Mouse (Mus musculus) thymus, adult 18-20 months (tissue): Measurements from ENCODE around the gene Mettl9.
"Not testable (repeated sequence)": the region's sequence is repeated elsewhere in the genome, so short reads cannot be mapped to it uniquely, and the experiment has no call there.

Source experiments
- DNase-seq, 2 experiments: peaks; one replicate each; pipeline ENCODE4 v3.0.0; 2022; ENCODE audit warnings: mixed read lengths in 2 of 2

Mettl9 gene

DNA sequence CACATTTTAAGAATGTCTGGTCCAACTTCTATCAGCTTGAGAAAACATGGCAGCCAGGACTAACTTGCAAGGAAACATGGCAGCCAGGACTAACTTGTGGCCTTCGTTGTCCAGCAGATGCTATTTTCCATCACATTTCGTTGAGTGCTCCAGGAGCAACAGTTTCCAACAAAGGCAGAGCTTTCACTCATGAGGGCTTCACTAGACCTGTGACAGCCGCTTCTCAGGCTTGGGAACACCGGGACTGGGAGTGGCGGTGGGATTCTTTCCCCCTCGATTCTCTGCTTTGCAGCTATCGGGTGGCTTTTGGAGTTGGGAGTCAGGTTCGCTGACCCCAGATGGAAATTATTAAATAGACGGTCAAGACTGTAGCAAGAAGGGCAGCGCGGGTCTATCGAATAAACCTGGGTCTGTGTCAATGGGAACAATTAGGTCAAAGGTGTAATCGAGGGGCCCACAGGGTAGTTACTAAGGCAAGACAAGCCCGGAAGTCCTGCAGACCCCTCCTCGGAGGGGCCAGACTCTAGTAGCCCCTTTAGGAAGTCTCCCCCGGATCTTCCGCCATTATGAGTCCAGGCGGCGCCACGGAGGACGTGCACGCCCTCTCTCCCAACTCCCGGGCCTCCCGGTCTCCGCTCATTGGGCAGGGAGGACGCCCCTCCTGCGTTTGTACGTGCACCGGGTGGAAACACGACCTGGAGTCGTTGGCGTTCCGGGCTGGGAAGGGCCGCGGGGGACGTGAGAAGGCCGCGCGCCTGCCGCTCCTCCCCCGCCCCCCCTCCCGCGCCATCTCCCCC is at the start of gene Mettl9:
Gene Mettl9 (plus strand): TSS at position 590 of the 797 bp plus-strand sequence.
- DNase-seq = peak; percentile 87 to 90

DNA sequence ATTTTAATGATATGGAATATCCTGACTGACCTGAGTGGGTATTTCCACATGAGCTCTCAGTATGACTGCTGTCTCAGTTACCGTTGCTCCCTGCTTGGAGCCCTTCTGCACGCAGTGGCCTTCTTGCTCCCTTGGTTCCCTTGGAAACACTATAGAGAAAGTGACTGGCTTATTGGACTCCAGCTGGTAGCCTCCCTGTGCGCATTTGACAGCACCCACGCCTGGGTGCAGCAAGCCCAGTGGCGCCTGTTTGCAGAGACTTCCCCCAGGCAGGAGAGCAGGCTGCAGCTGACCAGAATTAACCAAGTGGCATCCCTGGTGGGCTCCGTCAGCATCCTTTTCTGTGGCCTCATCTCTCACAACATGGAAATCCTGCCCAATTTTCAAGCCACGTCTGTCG is 43.1 kb upstream of the Mettl9 start:
- DNase-seq = no peak

DNA sequence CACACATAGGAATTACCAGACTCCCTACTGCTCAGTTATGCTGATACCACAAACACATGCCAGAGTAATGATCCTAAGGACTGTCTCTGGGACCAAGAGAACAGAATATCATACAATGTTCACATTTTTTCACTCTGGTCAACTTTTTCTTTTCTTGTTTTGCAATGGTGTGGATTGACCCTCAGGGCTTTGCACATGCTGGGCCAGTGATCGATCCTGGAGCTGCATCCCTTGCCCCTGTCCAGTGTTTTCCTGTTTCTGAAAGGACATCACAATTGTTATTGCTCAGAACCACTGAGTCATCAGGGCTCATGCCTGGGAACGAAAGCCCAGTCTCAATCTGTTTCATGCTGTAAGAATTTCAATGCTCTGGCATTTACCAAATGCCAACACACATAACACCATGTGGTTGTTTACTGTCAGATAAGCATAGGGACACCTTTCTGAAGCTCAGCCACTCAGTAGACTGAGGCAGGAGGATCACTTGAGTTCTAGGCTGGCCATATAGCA is 35.2 kb upstream of the Mettl9 start:
- no peak for DNase-seq

DNA sequence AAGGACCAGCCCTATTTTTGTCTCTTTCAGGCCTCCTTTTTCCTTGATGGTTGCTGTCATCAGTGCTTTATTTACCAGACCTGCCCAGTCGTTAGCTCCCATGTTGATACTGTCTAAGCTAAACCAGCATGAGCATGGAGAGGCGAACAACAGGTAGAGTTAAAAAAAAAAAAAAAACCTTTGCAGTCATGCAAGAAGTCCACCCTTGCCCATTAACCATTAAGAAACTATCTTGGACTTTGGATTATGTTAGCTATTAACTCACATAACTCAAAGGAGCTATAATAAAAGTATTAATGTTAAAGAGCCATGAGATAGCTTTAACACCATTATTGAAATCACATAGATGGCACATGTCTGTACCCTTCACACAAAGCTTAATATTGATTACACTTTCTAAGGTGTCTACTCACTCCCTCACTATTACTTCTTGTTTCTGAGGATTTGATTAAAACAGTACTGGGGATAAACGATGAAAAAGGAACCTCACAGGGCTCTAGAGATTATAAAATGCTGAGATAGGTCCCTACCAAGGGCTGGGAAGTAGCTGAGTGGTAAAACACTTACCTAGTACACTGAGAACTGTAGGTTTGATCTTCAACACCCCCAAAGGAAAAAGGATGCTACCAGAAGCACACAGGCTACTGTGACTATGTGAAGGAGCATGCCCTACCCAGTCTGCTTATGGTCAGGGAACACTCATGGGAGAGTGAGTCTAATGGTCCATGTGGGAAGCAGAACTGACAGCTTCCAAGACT is 34.0 kb upstream of the Mettl9 start:
- DNase-seq = no peak

DNA sequence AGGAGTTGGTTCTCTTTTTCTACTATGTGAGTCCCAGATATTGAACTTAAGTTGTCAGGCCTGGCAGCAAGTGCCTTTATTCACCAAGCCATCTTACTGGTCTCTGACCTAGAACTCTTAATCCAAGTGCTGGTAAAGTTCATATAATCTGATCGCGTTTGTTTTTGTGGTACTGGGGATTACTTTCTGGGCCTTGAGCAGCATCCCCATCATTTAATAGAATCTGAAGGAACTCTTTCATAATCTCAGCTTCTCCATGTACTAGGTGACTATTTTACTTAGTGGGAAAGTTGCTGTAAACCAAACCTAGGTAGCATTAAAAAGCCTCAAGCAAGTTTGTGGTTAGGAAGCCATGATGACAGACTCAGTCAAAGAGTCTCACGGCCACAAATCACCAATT is 32.4 kb upstream of the Mettl9 start:
- DNase-seq = no peak

DNA sequence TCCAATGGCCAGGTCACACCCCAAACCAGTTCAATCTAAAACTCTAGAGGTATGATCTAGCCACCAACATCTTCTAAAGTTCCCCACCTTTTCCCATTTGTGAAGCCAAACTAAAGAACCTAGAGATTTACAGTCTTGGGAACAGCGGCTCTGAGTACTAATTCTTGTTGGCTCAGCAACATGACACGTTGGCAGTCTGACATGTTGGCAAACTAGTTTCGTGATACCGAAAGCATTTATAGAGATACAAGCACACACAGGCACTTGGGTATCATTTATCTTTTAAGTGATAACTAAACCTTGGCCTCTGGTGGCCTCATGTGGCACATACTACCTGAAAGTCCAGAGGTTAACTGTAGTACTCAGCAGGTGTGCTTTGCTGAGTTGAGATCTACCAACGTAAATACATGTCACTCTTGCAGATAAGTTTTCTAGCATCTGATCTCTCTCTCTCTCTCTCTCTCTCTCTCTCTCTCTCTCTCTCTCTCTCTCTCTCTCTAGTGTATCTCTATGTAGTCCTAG is 31.8 kb upstream of the Mettl9 start:
- no peak for DNase-seq

DNA sequence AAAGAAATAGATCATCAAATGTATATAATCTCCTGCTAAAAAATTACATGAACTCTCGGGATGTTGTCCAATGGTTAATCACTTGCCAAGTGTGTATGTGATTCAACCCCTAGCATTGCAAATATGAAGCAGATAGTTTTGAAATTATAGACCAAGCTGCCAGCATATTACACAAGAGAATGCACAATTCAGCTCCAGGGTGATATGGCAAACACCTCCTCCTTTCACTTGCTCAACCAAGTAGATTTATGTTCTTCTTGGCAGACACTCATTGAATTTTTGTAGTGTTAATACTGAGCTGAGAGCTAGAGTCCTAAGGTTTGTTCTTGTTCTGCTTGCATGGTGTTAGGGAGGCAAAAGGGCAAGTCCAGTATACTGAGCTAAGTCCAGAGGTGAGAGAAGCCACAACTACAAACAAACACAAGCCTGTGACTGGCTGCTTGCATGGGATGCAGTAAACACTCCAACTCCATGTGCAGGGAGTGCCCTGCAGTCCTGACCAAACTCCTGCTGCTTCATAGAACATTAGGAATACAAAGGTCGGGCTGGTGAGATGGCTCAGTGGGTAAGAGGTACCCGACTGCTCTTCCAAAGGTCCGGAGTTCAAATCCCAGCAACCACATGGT is 30.3 kb upstream of the Mettl9 start:
- DNase-seq = no peak

DNA sequence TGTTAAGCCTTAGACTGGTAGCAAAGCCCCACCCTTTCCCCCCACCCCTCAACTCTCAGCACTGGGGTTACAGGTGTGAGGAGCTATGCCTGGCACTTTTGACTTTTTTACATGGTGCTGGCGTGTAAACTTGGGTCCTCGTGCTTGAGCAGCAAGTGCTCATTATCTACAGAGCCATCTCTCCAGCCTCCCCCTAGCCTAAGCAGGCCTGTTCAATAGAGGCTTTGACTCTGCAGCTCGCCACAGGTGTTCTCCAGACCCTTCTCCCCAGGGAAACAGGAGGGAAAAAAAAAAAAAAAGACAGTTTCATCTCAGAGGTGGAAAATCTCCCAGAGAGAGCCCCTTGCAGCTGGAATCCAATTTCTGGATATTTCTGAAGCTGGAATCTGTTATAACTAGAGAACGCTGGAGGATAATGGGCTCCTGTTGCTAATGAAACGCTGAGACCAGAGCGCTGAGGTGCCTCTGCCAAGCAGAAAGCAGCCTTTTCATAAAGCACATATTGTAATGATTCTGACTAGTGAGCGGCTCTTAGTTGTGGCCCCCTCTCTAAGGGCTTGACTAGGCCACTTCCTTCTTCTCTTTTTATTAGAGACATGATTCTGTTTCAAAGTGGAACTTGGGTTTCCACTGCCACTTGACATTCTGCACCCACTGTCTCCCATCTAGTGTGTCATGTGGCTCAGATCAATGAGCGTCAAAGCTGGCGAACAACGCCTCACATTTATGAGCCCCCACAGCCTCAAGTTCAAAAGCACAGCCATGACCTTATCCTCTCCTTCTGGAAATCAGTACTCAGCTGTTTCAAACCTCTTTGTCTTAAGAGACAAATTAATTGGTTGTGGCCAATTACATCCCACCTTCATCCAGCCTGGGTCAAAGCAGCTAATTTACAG is 22.2 kb upstream of the Mettl9 start:
- no peak for DNase-seq

DNA sequence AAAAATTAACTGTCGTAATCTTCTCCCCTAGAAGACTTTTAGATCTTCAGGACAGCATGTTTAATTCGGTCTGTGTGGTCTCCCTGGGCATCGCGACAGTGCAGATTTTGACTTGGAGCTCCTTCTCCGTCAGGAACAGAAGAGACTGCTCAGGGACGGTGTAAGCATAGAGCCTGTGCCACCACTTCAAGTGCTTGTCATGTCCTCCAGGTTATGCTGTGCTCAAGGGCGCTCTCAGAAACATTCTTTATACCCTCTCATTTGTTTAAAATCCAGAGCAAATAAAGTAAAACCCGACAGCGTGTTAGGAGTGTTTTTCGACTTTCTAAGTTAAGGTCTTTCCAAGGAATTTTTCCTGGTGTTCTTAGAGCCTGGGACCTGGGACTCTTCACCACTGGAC is 19.8 kb upstream of the Mettl9 start:
- no peak for DNase-seq

DNA sequence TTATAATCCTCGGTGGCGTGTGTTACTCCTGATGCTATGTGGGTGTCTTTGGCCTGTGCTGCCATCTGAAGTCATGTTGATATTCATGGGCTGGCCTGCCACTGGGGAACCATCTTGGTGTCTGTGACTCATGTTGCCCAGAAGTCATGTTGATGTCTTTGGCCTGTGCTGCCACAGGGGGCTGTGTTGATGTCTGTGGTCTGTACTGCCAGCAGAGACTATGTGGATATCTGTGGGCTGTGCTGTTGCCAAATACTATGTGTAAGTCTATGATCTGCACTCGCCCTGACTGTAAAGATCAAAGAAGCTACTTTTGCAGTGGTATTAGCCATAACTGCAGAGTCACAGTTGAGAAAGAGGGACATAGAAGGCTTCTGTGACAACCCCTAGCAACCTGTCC is 15.5 kb upstream of the Mettl9 start:
- DNase-seq = no peak

DNA sequence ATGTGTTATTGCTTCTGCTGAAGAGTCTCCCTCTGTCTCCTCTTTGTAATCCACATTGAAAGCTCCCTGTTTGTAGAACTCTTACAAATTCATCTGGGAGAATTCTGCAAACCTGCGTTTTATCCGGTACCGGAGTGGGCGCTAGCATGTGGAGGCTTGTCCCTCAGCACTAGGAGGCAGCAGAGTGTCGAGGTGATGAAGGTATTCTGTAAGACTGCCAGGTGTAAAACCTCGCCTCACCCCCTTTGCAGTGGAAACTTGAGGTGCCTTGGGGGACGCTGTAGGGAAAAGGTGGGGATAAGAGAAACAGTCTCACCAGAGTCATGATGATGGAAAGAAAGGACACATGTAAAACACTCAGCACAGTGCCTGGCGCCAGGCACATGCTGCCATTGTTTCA is 14.0 kb upstream of the Mettl9 start:
- no peak for DNase-seq

DNA sequence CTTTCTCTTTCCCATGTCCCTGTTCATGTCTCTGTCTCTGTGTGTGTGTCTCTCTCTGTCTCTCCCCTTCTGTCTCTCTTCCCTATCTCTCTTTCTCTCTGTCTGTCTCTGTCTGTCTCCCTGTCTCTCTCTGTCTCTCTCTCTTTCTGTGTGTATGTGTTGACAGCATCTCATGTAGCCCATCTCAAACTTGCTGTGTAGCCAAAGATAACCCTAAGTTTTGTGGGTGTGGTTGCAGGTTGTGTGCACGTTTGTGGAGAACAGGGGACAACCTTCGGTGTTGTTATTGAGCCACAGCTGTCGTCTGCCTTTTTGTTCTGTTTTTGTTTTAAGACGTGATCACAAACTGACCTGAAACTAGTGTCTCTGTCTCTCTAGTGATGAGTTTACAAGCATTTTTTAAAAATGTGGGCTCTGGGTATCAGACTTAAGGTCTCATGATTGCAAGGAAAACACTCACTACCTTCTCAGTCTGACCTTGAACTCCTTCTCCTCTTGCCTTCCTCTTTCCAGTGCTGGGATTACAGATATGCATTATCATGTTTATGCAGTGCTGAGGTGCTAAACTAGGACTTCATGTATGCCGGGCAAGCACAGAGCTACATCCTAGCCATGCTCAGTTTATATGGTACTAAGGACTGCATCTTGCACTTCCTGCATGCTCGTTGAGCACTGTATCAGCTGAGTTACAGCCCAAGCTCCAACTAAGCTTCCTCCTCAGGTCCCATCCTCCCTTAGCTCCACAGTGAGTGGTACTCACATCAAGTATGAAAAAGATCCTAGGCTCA is 8.8 kb upstream of the Mettl9 start:
- no peak for DNase-seq

DNA sequence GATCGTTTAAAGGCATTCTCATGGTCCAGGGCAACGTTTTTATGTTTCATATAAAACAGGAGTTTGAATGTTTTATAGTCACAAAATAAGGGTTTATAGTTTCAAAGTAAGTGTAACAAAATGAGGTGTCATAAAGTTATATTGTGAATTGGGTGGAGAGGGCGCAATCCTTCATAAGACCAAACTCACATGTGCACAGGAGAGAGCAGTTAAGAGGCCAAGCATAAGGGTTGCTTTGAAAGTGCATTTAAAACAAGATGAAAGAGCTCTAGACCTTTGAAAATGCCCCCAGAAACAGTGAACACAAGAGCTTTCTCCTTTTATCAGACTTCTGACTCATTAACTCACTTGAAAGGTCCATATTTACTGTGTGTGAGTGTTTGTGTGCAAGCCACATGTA is 7.9 kb upstream of the Mettl9 start:
- DNase-seq = no peak

DNA sequence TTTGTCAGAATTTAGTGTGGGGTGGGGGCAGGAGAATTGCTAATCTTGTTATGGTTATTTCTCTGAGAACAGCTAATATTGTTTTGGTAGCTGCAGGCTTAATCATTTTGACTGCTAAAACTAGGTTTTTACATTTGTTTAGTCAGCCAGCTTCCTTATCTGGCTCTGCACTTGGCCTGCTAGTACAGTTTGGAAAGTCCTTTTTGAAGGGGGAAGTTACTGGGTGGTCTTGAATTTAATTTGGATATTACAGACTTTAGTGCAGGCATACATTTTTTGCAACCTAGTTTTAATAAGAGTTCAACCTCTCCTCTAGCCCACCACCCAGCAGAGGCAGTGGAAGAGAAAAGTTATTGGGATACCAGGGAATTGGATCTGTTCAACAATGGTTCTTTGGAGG is 4.3 kb upstream of the Mettl9 start:
- not testable (repeated sequence) for DNase-seq

DNA sequence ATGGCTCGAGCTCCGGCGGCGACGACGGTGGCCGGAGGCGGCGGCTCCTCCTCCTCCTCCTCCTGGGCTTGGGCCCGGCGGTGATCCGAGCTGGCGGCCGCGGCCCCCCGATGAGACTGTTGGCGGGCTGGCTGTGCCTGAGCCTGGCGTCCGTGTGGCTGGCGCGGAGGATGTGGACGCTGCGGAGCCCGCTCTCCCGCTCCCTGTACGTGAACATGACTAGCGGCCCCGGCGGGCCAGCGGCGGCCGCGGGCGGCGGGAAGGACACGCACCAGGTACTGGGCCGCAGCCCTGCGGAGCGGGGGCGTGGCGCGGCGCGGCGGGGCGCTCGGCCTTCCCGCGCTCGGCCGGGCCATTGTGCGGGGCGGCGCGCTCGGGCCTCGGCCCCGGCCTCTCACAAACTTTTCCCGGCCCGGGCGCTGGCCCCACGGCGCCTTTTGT is 476 bp downstream of the Mettl9 start:
- DNase-seq = no peak

DNA sequence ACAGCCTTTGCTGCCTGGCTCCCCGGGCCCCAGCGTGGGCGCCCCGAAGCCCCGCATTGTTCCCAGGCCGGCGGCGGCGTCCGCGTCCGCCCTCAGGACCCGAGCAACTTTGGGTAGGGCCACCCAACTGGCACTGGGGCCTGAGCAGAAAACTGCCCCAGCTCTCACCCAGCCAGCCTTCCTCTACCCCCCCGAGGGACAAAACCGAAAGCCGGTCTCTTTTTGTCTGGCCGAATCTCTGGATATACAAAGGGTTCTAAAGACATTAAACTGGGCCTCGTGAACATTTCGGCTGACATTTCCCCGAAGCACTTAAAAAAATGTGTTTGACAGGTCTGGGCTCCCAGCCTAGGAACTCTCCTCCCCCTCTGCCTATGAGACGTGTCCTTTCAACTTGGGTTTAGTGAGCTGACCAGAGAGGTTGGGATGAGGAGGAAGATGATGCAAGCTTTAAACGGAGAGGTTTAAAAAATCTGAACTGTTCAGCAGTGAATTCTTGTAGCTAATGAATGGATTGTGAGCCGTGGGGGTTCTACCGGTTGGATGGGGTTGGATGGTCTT is 996 bp downstream of the Mettl9 start:
- DNase-seq = peak in 1 of 2 experiments; percentile 13

DNA sequence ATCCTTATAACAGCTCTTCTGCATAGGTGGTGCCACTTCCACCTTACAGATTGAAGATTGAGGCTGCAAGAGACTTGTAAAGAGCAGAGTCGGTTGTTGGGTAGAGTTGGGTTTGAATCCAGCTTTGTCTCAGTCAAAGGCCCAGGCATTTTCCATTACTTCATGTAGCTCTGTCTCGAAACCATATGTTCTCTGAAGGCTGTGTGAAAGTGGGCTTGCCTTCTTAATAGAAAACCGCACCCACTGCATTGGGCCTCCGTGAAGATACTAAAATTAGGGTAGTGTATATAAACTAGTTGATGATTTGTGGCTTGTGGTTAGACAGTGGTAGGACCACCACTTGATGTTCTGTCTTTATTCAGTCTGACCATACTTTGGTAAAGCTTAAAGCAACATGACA is 6.3 kb downstream of the Mettl9 start:
- no peak for DNase-seq

DNA sequence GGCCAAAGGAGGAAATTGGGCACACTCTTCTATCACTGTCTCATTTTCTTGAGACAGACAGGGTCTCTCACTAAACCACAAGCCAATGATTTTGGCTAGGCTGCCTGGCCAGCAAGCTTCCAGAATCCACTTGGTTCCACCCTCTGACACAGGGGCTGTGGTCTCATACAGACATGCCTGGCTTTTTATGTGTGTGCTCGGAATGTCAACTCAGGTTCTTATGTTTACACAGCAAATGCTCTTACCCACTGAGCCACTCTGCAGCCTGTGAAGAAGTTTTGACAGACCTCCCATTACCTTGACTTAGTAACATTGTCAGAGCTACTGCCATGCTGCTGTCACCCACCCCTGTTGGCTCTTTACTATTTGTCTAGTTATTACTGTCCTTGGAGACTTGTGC is 7.7 kb downstream of the Mettl9 start:
- no peak for DNase-seq

DNA sequence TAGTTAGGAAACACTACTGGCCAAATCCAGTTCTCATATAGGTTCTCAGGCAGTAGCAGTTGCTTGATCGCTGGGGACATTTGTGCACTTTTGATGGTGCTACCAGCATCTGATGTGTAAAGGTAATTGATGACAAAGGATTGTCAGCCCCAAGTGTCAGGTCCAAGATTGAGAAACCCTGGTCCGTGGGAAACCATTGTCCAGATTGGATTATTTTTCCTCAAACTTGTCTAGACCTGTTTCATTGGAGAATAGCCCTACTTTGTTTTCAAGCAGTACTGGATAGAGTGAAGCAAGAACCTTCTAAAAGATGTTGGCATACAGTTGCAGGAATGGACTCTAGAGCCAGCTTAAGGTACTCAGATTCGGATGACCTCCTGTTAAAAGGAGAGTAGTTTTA is 8.8 kb downstream of the Mettl9 start:
- no peak for DNase-seq

DNA sequence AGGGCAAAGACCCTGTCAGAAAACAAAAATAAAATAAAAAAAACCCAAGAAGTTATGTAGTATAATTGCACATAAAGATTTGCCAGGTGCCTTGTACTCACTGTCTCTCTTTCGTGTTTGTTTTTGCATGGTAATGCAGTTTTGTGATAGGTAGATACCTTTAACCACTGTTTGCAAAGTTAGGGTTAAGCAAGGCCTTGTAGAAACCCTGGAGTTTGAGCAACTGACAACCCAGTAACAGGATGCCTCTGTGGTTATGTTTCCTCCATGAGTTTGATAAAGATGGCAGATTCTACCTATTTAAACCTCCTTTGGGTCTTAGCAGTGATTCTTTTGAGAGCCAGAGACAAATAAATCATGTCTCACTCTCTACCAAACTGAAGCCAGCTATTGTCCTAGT is 9.3 kb downstream of the Mettl9 start:
- DNase-seq = no peak

DNA sequence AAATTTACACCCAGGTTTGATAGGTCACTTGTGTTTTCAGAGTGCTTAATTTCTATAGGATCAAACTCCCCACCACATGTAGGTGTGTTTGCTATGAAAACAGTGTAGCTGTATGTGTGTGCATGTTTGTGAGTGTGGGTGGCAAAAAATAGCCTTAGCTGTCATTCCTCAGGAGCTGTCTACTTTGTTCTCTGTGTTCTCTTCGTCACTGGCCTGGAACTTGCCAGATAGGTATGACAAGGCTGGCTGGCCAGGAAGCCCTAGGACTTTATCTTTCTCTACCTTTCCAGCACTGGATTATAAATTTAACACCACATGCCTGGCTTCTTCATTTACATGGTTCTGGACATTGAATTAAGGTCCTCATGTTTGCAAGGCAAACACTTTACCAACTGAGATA is 10.0 kb downstream of the Mettl9 start:
- DNase-seq = no peak
